Mouse (Mus musculus) testis, postnatal 10 days (tissue): ENCODE measurements around the gene Npb.
"Not testable (repeated sequence)": the region's sequence is repeated elsewhere in the genome, so short reads cannot be mapped to it uniquely, and the experiment has no call there.

Experiments used
- DNase-seq: peaks from one replicate; pipeline ENCODE4 v3.0.0; 2021; ENCODE audit warnings: low spot score

Npb gene

GRCm38 (mm10) chr11:120608241-120609034 lies at the start of gene Npb:
Gene Npb (plus strand): TSS chr11:120608477.
- peak; percentile 51 for DNase-seq

- DNase-seq, result not testable (repeated sequence)
These were observed 49.4 kb upstream of the Npb start for GRCm38 (mm10) chr11:120558843-120559242.

- DNase-seq, result no peak
These were observed 47.1 kb upstream of the Npb start for GRCm38 (mm10) chr11:120560952-120561728.

- DNase-seq, result no peak
These were observed 45.3 kb upstream of the Npb start for GRCm38 (mm10) chr11:120562949-120563348.

- no peak for DNase-seq
These were observed 43.2 kb upstream of the Npb start for GRCm38 (mm10) chr11:120565114-120565513.

DNA sequence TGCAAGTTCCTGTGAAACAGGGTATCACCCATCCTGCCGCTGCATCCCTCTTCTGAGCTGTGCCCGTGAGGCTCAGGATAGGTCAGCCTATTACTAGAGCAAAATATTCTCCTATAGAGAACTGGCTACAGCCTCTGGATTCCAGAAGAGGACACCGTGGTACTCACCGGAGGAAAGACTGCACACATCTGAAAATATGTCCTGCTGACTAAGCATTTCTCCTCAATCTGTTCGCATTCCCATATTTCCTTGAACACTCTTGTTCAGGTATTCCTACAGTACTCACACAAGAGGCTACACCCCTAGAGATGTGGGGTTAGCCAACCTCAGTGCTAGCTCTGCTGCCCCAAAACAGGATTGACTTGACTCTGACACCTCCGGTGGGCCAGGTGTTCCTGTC lies 40.0 kb upstream of the Npb start:
- no peak for DNase-seq

DNA sequence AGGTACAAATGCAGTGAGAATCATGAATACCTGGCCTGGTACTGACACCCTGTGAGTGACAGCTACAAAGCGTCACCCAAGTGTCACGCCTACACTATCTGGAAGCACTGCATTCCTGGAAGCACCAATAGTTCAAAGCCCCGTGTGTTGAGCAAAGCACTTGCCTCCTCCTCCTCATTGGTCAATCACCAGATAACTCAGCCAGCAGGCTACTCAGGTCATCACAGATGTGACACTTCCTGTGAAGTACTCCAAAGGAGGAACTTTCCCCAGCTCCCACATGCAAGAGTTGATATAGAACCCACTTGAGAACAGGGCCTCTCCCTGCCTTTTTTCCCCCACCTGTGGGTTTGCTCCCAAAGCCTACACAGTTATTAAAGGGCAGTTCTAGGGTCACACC lies 37.2 kb upstream of the Npb start:
- no peak for DNase-seq

- no peak for DNase-seq
These were observed 36.4 kb upstream of the Npb start for GRCm38 (mm10) chr11:120571754-120572416.

- DNase-seq, result no peak
These were observed 35.9 kb upstream of the Npb start for GRCm38 (mm10) chr11:120572417-120572751.

DNA sequence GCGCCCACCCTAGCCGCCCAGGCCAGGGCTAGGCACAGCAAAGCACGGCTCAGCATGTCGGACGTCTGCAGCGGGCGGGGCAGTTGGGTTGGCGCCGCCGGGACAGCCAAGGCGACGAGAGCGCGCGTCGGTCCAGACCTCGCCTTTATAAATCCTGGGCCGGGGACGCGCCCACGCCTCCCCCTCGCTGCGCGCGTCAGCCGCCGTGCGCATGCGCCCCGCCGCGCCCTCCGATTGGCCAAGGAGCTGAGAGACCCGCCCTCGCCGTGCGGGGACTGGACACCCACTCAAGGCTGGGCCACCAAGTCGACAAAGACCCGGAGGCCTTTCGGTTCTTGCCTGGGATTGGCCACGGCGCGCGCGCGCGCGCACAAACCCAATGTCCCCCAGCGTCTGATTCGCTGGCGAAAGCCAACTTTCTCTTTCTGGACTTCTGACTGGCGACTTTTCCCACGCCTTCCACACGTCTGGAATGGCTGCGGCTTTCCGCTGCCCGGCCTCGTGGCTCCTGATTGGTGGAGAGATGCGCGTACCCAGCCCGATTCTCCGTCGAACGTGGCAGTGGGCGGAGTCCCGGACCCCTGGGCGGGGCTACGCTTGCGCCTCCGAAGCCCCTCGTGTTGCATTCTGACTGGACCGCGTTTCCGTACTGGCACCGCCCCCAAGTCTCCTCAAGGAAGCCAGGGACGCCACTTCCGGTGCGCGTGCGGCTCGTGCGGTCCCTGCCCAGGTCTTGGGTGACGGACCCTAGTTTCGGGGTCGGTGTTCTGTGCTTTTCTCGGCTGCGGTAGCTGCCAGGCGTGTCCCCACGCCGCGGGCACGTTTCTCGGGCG lies 35.3 kb upstream of the Npb start, which contains the start of gene P4hb:
P4hb (minus strand) TSS at position 502 of the 833 bp plus-strand sequence.
- peak; percentile 100 for DNase-seq

DNA sequence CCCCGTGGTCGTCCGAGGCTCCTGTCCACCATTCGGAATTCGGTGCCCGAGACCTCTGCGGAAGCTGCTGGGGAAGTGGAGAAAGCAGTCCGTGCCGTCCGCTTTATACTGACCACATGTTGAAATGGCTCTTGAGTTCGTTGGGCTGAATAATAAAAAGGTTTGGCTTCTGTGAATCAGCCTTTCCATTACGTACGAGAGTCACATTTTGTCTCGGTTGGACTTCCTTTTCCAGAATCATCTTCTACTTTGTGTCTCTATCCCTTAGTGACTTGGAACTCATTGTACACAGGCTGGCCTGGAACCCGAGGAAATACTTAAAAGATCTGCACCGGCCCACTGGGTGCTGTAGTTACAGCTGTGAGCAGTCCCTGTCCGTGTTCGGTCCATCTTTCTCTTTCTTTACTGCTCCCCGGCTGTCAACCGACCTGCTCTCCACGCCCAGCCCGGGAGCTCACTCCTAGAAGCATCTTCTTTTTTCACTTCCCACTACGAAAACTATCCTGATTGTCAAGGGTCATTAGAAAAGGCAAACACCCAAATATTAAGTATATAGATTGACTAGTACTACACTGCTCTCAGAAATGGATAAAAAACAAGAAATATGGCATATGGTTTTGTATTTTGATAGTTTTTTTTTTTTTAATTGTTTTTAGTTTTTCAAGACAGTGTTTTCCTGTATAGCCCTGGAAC lies 34.5 kb upstream of the Npb start:
- DNase-seq, result no peak

- DNase-seq, result no peak
These were observed 34.0 kb upstream of the Npb start for GRCm38 (mm10) chr11:120574278-120574600.

DNA sequence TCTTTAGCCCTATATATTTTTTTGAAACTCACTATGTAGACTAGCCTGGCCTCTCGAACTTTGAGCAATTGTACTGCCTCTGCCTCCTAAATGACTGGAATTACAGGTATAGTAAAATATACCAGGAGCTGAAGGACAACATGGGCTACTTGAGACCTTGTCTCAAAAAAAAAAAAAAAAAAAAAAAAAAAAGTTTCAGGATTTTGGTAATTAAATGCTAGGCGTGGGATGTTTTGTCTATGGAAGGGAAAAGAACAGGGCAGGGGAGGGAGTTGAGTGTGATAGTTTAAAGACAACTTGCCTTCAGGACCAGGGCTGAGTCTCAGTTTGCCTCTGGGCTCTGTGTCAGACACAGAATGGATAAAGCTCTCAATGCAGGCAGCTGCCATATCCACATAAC lies 33.2 kb upstream of the Npb start:
- no peak for DNase-seq

- DNase-seq, result no peak
These were observed 32.3 kb upstream of the Npb start for GRCm38 (mm10) chr11:120575940-120576339.

GRCm38 (mm10) chr11:120576365-120576981 lies 31.8 kb upstream of the Npb start:
- DNase-seq, result no peak

DNA sequence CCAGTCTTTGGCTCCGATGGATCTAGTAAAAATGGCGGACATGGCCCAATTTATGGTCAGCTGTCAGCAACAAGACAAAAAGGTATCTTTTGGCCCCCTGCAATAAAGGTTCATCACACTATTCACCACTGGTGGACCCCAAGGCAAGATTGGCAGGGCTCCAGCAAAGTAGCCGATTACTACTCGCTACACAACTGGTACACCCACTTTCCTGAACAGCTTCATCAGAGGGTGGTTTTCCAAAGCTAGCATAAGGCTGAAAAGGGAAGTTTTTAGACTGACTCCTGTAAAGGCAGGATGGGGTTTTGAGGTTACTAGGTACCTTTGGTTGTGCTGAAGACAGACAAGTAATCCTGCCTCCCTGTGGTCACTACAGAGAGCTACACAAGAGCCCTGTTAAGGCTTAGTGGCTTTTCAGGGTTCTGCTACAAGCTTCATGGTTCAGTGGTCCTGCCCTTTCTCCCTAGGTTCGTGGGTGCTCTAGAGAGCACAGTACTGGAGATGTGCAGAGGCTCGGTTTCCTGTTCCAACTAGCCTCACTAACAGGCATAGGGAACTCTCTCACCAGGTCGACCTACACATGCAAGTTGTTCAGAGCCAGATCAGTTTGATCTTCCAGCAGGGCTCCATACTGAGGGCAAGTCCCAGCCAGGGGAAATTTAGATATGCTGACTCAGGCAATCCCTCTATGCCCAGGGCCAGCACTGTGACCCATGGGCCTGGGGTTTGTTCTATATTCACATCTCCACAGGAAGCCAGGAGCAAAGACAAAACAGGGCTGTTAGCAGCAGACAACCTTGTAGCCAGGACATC lies 30.9 kb upstream of the Npb start:
- DNase-seq, result peak; percentile 72

DNA sequence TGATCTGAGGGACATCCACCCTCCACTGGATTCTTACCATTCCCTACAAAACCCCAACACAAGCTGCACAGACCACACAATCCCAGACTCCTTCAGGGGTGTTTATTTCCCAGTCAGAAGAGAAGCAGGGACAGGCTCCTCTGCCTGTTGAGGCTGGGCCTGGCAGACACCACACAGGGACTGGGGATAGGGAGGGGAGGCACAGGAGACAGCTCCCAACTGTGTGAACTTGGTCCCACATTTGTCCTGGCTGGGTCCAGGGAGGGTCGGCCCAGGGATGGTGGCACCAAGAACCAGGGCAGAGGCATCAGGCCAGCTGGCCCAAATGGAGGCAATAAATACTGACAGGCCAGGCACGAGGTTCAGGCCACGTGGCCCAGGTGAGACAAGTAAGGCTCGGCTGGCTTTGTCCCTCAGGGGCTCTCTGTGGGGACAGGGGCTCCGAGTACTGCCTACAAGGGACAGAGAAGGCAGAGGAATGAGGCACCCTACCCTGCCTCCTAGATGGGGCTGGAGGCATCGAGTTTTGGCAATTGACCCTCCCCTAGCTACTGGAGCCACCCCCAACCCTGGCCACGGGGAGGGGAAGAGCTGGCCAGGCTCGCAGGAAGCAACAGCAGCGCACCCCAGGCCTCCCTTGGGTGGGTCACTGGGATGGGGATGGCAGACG lies 30.1 kb upstream of the Npb start:
- DNase-seq, result no peak

- DNase-seq, result peak; percentile 59
These were observed 29.5 kb upstream of the Npb start for GRCm38 (mm10) chr11:120578694-120579243.
